ENCODE assay signal across 8 mouse cellular contexts in genomic region chr7:143951172-143951571, GRCm38 (mm10). TPM values are rescaled to one million over a fixed set of nuclear protein-coding genes. Genes with fewer than 3 reads are reported as not detected.
A peak's percentile ranks its signal among the peaks of the same experiment; 100 is the strongest.
DNase-seq lines count a peak whose midpoint lies in the region.

No protein-coding gene starts in this region.

- peak; percentile 12 for DNase-seq in gastrocnemius, postnatal 10 days
- DNase-seq in gastrocnemius, postnatal 4 days (ENCODE audit: low spot score in 2 of 2): no peak
- peak; percentile 7 for DNase-seq in thymus, postnatal 14 days
- no peak for DNase-seq in thymus, postnatal 0 days (ENCODE audit: low spot score)
- DNase-seq in layer of hippocampus, adult 18-20 months (ENCODE audit: low spot score in 2 of 2): peak; percentile 7 to 37
- peak; percentile 3 to 6 for DNase-seq in thymus, postnatal 36 days
- DNase-seq in gastrocnemius, postnatal 36 days: no peak
- no peak for DNase-seq in neural tube, embryonic 10.5 days (ENCODE audit: extremely low spot score, low spot score)

- intact Hi-C loops in gastrocnemius, postnatal 36 days (cut with DNase I): no loop called here

RNA-seq across cellular contexts. Expression of gene Shank2, which starts 50.6 kb away (rescaled TPM):
- under 1 TPM; 0.52 to 0.68 TPM for total RNA-seq in gastrocnemius, postnatal 10 days (2021)
- under 1 TPM; 0.52 to 0.88 TPM for total RNA-seq in gastrocnemius, postnatal 4 days (2021)
- 0.89 and 0.96 TPM in 2 replicates for polyA plus RNA-seq in thymus, postnatal 0 days (2015; fragmentation: Nextera tagmentation; extraction: Ambion mirVana)
- total RNA-seq in layer of hippocampus, adult 18-20 months (2021): 100 to 1,000 TPM; 119 to 122 TPM
- total RNA-seq in gastrocnemius, postnatal 36 days (2021): under 1 TPM; 0.05 to 0.18 TPM

Comparison
In these comparisons a context has a peak if more than half of its experiments do, and no peak if none do; other contexts are left out.
1. DNase-seq: peak in gastrocnemius, postnatal 10 days (single experiment), thymus, postnatal 14 days (single experiment), layer of hippocampus, adult 18-20 months (2 of 2) and thymus, postnatal 36 days (2 of 2); none in gastrocnemius, postnatal 4 days (0 of 2), thymus, postnatal 0 days (single experiment), gastrocnemius, postnatal 36 days (0 of 2) and neural tube, embryonic 10.5 days (single experiment).
2. RNA of gene Shank2, which starts 50.6 kb away (total RNA-seq): 119 to 122 TPM in layer of hippocampus, adult 18-20 months; 0.52 to 0.88 TPM in gastrocnemius, postnatal 4 days, 0.52 to 0.68 TPM in gastrocnemius, postnatal 10 days and 0.05 to 0.18 TPM in gastrocnemius, postnatal 36 days; every median in the first group is over 10 times any median in the second.